Mouse (Mus musculus): ENCODE data around the gene Slc6a16.
"Not testable (repeated sequence)": the region's sequence is repeated elsewhere in the genome, so short reads cannot be mapped to it uniquely, and the experiment has no call there.

Slc6a16 gene

DNA sequence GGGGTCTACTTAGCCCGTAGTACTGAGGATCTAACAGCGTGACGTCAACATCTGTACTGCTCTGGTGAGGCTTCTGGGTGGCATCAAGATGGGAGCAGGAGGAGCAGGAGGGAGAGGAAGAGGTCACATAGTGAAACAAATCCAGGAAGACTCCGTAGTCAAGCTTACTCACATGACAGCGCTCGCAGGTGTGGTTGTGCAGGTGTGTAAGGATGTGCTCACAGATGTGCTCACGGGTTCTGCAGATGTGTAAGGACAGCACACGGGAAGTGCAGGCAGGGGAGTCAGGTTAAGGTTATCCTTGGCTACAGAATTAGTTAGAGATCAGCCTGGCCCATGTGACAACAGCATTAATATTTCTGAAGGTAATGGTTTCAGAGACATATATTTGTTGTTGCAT lies 12.9 kb downstream of the Slc6a16 start:
- no peak for DNase-seq (ENCODE audit: low spot score in 2 of 2)

- DNase-seq (ENCODE audit: low spot score in 2 of 2) = not testable (repeated sequence)
Observed at GRCm38 (mm10) chr7:45255822-45256221, 14.9 kb downstream of the Slc6a16 start.

GRCm38 (mm10) chr7:45257063-45257840 lies 16.4 kb downstream of the Slc6a16 start:
- DNase-seq (ENCODE audit: low spot score in 2 of 2) = no peak

DNA sequence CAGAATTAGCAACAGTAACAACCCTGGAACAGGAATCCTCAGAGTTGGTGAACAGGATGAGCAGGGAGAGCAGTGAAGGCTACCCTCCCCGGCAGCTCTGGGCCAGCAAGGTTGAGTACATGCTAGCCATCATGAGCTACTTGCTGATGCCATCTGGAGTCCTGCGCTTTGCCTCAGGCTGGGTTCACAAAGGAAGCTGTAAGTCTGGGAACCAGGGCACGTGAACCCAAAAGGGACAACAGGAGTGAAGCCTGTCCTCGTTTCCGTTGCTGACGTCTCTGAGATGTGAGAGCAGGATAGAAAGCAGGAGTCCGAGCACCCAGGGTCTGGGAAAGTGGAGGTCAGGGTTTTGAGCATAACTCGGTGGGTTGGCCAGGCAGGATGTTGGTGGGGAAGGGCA lies 18.4 kb downstream of the Slc6a16 start:
- DNase-seq (ENCODE audit: low spot score in 2 of 2) = no peak

DNA sequence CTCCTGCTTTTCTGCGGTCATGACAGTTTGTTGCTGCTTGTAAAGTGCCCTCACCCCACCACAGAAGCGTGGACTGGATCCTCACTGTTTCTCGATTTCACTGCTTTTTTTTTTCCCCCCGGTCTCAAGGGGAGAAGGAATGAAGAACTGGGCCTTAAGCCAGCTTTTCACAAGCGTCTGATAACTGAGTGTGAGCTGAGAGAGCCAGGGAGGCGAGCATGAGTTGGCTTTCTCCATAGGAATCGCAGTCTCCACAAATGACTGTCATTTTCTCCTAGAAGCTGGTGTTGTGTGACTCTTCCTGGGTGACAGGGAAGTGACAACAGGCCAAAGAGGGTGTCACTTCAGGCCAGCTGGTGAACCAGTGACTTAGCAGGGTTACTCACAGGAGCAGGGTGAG lies 21.4 kb downstream of the Slc6a16 start:
- no peak for DNase-seq (ENCODE audit: low spot score in 2 of 2)

GRCm38 (mm10) chr7:45263006-45263607 lies 22.2 kb downstream of the Slc6a16 start:
- no peak for DNase-seq (ENCODE audit: low spot score in 2 of 2)

- DNase-seq (ENCODE audit: low spot score in 2 of 2) = no peak
Observed at GRCm38 (mm10) chr7:45264348-45264747, 23.5 kb downstream of the Slc6a16 start.

DNA sequence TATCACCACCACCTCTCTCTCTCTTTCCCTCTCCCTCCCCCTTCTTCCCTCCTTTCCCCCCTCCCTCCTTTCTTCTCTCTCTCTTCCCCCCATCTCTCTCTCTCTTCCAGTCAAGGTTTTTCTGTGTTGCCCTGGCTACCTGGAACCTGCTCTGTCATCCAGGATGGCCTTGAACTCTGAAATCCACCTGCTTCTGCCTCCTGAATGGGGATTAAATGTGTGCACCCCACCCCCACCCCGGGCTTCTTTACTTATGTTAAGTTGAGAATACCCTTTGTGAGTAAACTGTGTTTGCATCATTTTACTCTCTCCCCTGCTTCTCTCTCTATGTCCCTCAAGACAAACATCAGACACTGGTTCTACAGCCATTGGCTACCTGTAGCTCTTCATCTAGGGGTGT lies 24.6 kb downstream of the Slc6a16 start:
- DNase-seq (ENCODE audit: low spot score in 2 of 2) = no peak

DNA sequence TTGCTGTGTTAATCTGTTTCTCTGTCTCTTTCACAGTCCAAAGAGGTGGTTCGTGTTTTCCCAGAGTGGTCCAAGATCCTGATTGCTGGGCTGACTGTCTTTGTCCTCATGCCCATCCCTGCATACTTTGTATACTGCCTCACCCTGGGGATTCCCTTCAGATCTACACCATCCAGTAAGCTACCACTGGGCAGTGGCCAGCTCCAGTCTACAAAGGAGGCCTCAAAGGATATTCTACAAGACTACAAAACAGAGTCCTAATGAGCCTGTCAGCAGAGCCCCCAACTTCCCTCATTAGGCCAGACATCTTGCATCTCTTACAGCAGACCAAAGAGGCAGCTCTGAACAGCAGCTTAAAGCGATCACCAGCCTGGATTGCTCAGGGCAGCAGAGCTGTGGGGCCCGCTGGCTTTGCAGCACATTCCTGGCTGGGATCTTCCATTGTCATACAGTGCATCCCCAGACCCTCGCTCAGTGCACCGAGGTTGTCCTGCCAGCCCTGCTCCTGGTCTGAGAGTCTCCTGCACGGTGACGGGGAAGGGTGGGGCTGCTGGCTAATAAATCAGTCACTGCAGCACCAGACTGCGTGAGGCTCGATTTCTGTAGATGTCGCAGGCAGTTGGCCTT lies 32.0 kb downstream of the Slc6a16 start:
- no peak for DNase-seq (ENCODE audit: low spot score in 2 of 2)

DNA sequence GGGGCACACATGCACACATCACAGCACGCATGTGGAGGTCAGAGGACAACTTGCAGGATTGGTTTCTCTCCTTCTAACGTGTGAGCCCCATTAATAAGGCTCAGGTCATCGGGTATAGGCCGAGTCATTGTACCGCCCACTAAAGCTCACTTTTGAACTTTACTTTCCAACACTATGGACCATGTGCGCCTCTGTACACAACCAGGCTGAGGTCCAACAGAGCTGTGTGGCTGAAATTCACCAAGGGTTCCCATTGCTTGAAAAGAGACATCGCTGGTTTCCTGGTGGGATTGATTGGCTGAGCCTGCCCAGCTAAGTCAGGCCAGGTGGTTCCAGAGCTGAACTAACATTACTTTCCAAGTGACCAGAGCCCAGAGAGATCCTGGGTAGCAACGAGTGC lies 32.8 kb downstream of the Slc6a16 start:
- no peak for DNase-seq (ENCODE audit: low spot score in 2 of 2)

DNA sequence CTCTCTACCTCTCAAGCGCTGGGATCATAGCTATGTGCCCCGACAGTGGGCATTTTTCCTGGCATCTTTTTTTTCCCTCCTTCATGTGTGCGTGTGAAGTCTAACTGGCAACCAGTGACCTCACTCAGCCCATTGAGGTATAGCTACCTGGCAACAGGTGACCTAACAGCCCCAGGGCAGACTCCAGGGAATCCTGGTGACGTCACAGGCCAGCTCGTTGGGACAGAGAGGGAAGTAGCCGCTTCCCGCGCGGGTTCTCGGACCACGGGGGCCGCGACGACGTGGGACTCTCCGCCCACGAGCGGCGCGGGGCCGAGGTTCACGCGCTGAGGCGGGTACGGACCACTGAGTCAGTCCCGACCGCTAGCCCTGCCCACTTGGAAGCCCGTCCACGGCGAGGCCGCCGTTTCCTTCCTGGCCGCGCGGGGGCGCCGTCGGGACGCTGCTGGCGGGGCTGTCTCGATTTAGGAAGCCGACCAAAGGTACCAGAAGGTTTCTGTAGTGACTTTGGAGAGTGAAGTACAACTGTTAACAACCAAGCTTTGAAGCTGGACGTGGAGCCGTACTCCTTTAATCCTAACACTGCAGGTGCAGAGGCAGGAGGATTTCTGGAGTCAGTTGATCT lies 36.4 kb downstream of the Slc6a16 start, which contains the start of gene Slc6a21:
TSS of gene Slc6a21 (plus strand) at position 378 of the 625 bp plus-strand sequence.
- DNase-seq (ENCODE audit: low spot score in 2 of 2) = peak; percentile 72 to 83

DNA sequence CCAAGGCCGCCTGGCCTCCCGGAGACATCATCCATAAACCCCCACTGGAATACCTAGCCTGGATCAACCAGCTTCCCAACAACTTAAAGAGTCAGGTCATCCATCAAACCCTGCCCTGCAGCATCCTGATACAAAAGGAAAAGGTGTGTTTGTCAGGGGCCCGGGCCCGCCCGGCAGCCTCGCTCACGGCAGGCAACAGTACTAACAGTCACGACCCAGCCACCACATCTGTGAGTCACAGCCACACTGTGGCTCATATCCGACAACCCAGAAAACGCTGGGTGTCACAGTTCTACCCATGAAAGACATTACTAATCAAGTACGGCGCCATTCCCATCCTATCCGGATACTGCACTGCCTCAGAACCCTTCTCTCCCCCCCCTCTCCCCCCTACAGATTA lies 45.6 kb downstream of the Slc6a16 start:
- no peak for DNase-seq (ENCODE audit: low spot score in 2 of 2)

GRCm38 (mm10) chr7:45296626-45297025 lies 55.7 kb downstream of the Slc6a16 start:
- DNase-seq (ENCODE audit: low spot score in 2 of 2) = no peak

DNA sequence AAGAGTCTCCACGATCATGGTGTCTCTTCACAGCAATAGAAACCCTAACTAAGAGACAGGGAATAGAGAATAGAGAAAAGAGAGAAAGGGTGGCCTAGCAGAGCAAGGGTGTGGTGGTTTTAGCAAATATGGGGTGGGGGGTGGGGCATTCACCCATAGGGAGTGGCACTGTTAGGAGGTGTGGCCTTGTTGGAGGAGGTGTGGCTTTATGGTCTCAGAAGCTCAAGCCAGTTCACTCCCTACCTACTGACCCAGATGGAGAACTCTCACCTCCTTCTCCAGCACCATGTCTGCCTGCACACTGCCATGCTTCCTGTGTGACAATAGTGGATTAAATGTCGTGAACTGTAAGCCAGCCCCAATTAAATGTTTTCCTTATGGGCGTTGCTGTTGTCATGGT lies 56.7 kb downstream of the Slc6a16 start:
- no peak for DNase-seq (ENCODE audit: low spot score in 2 of 2)

- peak; percentile 13 to 77 for DNase-seq (ENCODE audit: low spot score in 2 of 2)
Observed at GRCm38 (mm10) chr7:45299752-45300151, 58.9 kb downstream of the Slc6a16 start.

DNA sequence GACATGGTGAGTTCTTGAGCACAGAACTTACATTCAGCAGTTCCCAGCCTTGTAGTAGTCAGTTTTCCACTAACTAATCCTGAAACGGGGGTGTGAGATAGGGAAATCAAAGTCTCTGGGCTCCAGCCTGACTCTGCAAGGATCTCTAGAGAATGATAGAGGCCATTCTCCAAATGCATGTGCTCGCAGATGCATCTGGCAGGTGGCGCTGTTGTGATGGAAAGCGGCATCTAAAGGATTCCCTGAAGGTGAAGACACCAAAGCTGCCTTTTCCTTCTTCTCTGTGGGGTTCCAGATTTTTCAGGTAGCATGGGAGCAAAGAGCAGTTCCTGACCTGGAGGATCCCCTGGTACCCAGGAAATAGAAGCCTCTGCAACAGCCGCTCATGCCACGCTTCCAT lies 59.4 kb downstream of the Slc6a16 start:
- DNase-seq (ENCODE audit: low spot score in 2 of 2) = peak; percentile 16 to 59

DNA sequence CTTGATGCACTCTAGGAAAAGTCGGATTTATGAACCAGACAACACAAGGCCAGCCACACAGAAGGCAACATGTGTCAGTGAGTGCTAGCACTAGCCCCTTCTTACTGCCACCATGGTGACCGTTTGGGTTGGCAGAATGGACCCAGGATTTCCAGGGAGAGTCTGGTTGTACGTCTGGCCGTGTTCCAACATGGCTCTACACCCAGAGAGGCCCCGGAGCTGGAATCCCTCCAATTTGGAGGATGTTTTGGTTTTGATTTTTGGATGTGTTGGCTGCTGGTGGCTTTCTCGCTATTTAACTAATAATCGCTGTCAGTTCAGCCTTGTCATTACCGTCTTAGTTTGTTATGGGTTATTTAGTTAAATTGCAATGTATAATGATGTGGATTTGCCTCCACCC lies 61.7 kb downstream of the Slc6a16 start:
- no peak for DNase-seq (ENCODE audit: low spot score in 2 of 2)

GRCm38 (mm10) chr7:45304869-45305268 lies 64.0 kb downstream of the Slc6a16 start:
- no peak for DNase-seq (ENCODE audit: low spot score in 2 of 2)

DNA sequence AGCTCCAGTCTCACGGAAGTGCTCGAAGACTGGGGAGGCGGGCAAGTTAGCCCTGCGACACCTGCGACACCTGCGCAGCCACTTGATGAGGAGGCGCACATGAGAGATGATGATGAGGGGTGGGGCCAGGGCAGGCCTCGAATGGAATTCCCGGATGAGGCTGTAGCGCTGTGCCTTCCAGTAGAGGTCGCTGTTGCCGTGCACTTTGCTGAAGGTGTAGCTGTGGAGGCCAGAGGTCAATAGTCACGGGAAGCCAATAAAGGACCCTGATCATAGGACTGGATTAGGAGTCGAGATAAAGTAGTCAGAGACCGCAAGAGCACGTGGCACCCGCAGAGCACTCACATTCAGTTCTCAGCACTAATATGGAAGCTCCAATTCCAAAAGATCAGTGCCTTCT lies 64.4 kb downstream of the Slc6a16 start:
- peak; percentile 14 to 68 for DNase-seq (ENCODE audit: low spot score in 2 of 2)

DNA sequence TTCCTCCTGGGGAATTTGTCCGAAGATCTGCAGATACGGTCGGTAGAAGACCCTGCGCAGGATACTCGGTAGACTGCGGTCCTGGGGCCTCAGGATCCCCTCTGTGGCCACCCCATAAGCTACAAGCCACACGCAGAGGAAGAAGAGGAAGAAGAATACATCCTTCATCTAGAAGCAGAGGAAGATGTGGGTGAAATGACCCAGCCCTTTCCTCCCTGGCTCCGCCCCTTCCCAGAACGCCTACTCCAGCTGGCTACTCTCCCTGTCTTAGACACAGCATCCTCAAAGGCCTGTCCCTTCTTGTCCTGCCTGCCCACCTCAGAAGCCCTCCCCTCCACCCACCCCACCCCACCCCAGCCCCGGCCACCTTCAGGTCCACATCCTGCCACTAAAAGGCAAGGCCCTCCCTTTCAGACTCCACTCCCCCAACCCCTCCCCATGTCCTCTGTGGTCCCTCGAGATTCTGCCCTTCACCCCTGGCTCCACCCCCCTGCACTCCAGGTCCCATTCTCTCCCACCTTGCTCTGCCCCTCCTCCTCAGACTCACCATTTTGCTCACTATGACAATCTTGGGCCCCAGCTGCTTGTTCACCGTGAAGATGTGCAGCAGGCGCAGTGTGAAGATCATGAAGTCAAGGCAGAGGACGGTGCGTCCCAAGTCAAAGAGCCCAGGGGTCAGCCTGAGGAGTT lies 67.8 kb downstream of the Slc6a16 start:
- DNase-seq (ENCODE audit: low spot score in 2 of 2) = no peak

DNA sequence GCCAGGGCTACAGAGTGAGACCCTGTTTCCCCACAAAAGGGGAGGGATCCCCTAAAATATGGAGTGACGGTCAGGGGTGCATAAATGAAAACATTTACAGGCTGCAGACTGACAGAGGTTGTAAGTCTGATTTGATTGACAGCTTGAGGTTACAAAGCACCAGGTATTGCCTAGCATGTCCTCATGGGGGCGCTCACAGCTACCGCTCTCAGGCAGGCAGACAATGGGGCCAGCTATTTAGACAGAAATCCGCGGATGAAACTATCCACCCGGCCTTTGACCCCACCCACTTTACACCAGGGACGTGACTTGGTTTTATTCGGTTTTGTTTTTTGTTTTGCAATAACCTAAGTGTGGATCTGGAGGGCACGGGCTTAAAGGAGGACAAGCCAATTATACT lies 68.6 kb downstream of the Slc6a16 start:
- DNase-seq (ENCODE audit: low spot score in 2 of 2) = peak in 1 of 2 experiments; percentile 73

DNA sequence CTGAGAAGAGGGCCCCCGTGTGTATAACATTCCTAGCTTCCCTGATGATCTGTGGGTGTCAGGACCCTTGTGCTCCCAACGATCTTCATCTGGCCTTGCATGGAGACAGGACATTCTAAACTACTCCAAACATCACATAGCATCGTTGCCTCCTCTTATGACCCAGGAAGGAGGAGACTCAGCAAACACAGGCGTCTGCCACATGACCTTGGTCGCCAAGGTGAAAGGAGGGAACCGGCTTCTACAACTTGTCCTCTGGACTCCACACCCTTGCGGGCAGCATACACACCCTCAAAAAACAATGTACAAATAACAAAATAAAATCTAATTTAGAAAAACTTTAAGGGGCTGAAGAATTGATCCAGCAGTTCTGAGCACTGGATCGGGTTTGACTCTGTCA lies 71.1 kb downstream of the Slc6a16 start:
- no peak for DNase-seq (ENCODE audit: low spot score in 2 of 2)
